Mouse (Mus musculus): Measurements from ENCODE around the gene Lztfl1.

GRCm38 (mm10) chr9:123678327-123679105, 39.0 kb downstream of the Lztfl1 start, which contains the start of the genes Ccr9 and Slc6a20a:
- no peak for TF ChIP-seq CTCF (IDR thresholded peaks at IDR 0.05; ENCODE audit: borderline replicate concordance, insufficient read depth, low read length)
- TF ChIP-seq POLR2A (IDR thresholded peaks at IDR 0.05; ENCODE audit: low read depth, low read length): no peak
